Mouse (Mus musculus) mouse embryonic stem cell (cell line): Measurements from ENCODE around the gene Rprd2.

Source experiments
- in situ Hi-C, 2 experiments: fragments of 300-500 bp; cut with MboI; formaldehyde crosslinking; loops; 1 replicate in 1 of 2; 3 replicates in 1 of 2; pipeline ENCODE4 v1.14.3; 2019 to 2020; ENCODE audit warnings: low sequenced_read_pairs in 2 of 2, low pct_unique_long_range_greater_than_20kb in 1 of 2, mixed read lengths in 1 of 2; ENCODE audit not compliant: unreplicated experiment in 1 of 2

The Rprd2 gene

DNA sequence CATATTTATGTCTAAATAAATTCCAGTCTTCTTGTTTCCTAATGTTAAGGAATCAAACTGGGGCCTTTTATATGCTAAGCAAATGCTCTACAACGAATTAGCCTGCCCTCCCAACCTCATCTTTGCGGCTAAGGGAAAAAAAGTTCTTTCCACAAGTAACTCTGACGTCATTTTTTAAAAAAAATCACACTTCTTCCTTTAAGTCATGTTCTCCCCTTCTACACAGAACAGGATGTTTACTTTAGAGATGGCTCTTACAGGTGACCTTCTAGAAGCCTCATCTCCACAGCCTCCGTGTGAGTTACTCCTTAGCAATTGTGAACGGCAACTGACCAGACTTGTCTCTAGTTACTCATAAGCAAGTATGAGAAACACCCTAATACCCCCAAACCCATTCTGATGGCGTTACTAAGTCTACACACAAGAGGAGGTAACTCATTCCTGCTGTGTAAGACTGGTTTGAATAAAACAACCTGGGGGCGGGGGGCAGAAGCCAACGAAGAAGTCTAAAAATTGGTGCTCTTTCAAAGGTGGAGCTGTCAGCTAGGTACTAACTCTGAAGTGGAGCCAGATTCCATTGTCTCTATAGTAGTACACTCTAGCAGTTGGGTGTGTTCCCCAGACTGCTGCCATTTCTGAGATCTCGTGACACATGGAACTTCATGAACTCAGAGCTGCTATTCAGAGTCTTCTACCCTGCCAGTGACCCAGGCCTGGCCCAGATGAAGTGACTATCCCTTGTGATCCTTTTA is 60.0 kb downstream of the Rprd2 start:
- in situ Hi-C loops, result no loop called here

- in situ Hi-C loops, result no loop called here
Observed at GRCm38 (mm10) chr3:95756808-95757207, 61.9 kb downstream of the Rprd2 start.

DNA sequence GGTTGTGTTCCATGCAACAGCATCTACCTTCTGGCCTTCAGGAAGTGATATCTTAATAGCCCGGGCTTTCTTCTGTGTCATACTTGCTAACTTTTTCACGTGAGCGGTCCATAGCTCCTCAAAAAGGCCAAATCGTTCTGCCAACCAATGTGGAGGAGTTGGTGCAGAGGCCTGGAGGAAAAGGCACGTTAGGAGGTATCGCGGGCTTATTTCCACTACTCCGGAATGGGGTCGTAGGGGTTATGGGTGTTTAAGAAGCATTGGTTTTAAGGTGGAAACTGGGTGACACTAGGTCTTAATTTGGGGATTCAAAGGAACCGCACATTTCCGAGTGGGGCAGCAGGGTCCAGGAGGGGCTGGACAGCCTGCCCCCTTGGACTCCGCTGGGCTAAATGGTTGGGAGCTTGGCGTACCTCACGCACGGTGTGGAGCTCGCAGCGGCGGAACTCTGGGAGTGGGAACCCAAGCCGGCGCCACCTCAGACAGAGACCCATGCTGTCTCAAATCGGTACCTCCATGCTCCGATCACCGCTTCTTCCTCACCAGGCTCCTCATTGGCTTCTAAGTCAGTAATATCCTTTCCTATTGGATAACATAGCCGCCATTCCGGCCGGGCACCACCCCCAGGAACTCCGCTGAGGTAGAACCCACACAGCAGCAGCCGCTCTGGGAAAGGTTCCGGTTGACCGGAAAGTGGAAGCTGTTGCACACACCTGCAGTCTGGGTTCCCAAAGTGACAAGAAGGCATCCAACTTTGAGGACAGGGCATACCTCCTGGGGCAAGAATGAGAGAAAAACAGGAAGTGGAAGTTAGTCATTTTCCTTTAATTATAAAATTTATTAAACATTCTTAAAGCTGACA is 64.1 kb downstream of the Rprd2 start:
- in situ Hi-C loops, result no loop called here

DNA sequence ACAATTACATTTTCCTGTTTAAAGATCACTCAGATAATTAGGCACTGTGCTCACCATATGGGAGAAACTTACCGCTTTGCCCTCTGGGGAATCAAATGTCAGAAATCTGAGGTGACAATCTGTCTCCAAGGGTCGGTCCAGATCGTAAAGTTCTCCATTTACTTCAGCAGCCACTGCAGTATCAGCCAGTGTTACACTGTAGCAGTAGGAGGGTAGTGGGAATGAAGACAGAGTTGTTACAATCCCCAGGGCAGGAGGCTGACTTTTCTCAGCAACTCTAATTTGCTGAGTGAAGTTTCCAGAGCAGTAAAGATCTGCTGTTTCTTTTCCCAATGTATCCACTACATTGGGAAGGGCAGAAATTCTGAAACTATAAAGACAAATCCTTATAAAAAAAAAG is 65.7 kb downstream of the Rprd2 start:
- in situ Hi-C loops, result no loop called here

GRCm38 (mm10) chr3:95740406-95740805 is 78.3 kb downstream of the Rprd2 start:
- in situ Hi-C loops, result no loop called here

DNA sequence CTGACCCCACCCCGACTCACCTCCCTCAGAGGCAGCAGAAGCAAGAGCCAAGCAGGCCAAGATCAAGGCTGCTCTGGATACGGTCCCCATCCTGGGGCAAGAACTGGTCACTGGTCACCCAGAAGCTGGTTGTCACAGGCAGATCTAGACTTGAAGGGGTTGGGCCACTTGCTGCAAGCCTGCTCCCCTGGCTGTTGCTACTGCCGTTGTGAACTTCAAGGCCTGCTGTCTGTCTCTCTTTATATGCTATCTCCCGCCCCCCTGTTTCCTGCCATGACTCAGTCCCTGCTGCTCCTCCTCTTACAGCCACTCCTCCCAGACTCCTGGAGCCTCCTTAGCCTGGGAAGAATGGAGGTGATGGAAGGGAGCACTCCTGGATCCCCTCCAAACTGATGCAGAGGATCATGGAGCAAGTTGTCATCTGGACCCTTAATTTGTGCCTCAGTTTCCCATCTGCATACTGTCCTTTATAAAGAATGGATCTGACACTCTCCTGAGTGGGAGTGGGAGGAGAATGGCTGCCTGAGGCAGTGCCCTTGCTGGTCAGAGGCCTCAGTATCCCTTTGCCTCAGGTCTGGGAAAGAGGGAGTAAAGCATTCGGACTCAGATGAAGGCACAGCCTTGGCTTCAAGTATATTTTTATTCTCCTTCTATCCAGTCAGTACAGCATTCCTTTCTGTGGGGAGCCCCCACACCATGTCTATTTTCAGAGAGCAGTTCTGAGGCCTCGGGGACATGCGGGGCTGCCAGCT is 79.1 kb downstream of the Rprd2 start, which contains the start of gene Ecm1:
Ecm1 (minus strand) TSS at position 217 of the 752 bp plus-strand sequence.
- in situ Hi-C loops, result no loop called here

- in situ Hi-C loops, result no loop called here
Observed at GRCm38 (mm10) chr3:95735071-95735670, 83.5 kb downstream of the Rprd2 start.

GRCm38 (mm10) chr3:95734092-95734702 is 84.5 kb downstream of the Rprd2 start:
- in situ Hi-C loops, result no loop called here

- in situ Hi-C loops, result no loop called here
Observed at GRCm38 (mm10) chr3:95732744-95733521, 85.7 kb downstream of the Rprd2 start.

- in situ Hi-C loops, result no loop called here
Observed at GRCm38 (mm10) chr3:95732297-95732696, 86.4 kb downstream of the Rprd2 start.

DNA sequence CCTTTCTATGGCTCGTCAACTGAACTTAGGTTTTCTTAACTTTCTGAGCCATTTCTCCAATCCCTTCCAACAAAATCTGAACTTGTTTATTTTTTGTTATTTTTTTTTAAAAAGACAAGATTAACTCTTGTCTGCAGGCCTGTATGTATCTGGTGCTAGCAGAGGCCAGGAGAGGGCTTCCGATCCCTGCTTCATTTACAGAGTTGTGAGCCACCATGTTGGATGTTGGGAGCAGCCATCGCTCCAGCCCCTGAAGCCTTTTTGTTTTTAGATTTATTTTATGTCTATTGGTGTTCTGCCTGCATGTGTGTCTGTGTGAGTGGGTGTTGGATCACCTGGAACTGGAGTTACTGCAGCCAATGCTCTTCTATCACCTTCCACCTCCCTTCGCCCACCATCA is 86.9 kb downstream of the Rprd2 start:
- in situ Hi-C loops, result no loop called here

DNA sequence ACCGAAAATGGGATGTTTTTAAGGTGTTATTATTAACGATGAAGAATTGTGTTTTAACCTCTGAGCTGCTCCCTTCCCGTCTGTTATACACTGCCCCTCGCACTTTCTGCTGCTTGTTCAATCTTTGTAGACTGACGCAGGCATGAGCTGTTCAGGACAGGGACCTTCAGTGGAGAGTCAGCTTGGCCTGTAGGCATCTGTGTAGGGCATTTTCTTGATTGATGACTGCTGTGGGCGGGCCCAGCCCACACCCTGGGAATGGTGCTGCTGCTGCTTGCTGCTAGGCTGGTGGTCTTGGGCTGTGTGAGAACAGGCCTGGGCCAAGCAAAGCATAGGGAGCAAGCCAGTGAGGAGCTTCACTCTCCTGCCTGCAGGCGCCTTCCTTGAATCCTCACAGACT is 88.2 kb downstream of the Rprd2 start:
- in situ Hi-C loops, result no loop called here

- in situ Hi-C loops, result no loop called here
Observed at GRCm38 (mm10) chr3:95728906-95729305, 89.8 kb downstream of the Rprd2 start.

DNA sequence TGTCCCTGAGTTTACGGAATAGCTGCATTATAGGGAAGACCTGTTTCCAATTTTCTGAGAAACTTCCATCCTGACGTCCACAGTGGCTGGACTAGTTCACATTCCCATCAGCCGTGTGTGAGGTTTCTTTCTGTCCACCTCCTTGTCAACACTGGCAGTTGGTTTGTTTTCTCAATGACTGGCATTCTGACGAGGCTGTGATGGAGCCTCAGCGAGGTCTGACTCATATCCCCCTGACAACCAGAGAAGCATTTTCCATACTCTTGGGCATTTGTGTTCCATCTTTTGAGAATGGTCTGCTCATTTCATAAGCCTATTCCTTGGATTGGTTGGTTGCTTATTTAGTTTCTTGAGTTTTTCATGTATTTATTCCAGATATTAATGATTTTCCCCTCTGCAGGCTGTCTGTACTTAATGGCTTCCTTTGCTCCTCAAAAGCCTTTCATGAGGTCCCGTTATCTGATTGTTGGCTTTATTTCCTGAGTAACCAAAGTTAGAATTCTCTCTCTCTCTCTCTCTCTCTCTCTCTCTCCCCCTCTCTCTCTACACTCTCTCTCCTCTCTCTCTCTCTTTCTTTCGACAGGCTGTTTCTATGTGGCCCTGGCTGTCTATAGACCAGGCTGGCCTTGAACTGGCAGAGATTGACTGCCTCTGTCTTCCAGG is 91.8 kb downstream of the Rprd2 start:
- in situ Hi-C loops, result no loop called here

DNA sequence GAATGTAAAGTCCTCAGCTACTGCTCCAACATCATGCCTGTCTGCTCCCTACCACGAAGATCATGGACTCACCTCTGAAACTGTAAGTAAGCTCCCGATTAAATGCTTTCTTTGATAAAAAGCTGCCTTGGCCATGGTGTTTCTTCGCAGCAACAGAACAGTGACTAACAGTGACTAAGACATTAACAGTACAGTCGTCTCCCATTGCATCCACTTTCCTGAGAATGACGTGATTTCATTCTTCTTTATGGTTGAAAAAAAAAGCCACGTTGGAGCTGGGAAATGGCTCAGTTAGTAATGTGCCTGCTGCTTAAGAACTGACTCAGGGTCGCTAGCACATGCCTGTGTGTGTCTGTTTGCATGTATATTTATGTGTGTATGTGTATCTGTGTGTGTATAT is 92.8 kb downstream of the Rprd2 start:
- in situ Hi-C loops, result no loop called here

GRCm38 (mm10) chr3:95722386-95722785 is 96.3 kb downstream of the Rprd2 start:
- in situ Hi-C loops, result loop anchor here in 1 of 2 experiments (25.0 kb wide), 1 partner anchor 210 kb away; no protein-coding TSS in a partner anchor

DNA sequence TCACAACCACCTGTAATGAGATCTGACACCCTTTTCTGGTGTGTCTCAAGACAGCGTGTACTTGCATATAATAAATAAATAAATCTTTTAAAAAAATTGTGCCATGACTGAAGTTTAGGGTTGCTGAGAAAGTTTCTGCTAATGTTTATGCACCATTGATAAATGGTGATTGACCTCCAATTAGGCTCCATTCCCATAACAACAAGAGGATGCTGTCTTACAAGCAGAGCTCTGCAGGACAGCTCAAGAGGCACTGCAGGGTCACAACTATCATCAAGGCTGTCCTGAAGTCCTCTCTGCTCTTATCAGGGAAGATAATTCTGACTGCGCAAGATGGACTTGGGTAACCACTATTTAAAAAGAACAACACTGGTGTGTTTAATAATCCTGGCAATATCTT is 100.5 kb downstream of the Rprd2 start:
- in situ Hi-C loops, result loop anchor here in 1 of 2 experiments (25.0 kb wide), 1 partner anchor 206 kb away; no protein-coding TSS in a partner anchor
